8 mouse cellular contexts compared by ENCODE assay signal in the genomic region with DNA sequence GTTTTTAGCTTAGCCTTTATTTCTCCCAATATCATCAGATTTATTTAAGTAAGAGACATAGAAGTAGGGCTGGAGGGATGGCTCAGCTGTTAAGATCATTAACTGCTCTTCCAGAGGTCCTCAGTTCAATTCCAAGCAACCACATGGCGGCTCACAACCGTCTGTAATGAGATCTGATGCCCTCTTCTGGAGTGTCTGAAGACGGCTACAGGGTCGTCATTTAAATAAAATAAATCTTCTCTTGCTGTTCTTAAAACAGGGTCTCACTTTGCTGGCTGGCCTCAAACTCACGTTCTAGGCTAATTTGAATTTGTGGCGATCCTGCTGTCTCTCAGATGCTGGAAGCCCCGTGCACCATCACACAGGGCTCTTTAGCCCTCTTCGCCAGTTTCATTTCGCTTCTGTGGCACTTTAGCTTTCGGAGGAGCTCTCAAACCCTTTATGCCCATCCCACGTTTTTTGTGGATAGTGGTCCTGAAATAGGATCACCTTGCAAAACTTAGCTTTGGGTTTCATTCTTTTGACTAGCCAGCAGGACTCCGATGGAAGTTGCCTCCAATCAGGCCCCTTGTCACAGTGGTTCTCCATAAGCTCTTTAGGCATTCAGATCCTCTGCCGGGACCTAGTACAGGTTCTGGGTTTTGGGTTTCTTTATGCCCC. TPM values are rescaled to one million over a fixed set of nuclear protein-coding genes. Genes with fewer than 3 reads are reported as not detected.
DNase-seq lines count a peak whose midpoint lies in the region; ATAC-seq and TF ChIP-seq lines count a peak whose summit lies in the region.

No protein-coding gene starts in this region.

- peak; percentile 34; the same call in 1 of the 2 replicates for ATAC-seq in erythroblast, adult 5-6 weeks (replicated peaks; ENCODE audit: low FRiP score, poor library complexity, severe bottlenecking)
- peak; percentile 1; the same call in 1 of the 2 replicates for ATAC-seq in limb, embryonic 14.5 days (ENCODE audit: low FRiP score, low read depth)

- no peak for TF ChIP-seq POLR2A in lung, adult 2 months (IDR thresholded peaks at IDR 0.05; ENCODE audit: borderline replicate concordance, extremely low read depth, low read depth, low read length)
- no peak for TF ChIP-seq POLR2A in limb, embryonic 14.5 days (IDR thresholded peaks at IDR 0.05; ENCODE audit: borderline replicate concordance, extremely low read depth, insufficient read depth, insufficient read length)
- no peak for TF ChIP-seq POLR2A in small intestine, adult 2 months (IDR thresholded peaks at IDR 0.05; ENCODE audit: low read depth, low read length)

- H3K4me1 ChIP-seq in lung, adult 2 months (ENCODE audit: control insufficient read depth, insufficient read depth, low read length), result no peaks in the 10 kb centered on the region
- H3K4me1 ChIP-seq in limb, embryonic 14.5 days (ENCODE audit: control insufficient read depth, insufficient read depth, low read length), result 0 out of 2 replicates have a peak, but pooled peaks cover 5% of the 10 kb centered on the region
- no peaks in the 10 kb centered on the region; the same call in 1 of the 2 replicates for H3K4me1 ChIP-seq in small intestine, adult 2 months (ENCODE audit: control insufficient read depth, insufficient read depth, insufficient read length, low read length)

- peak overlapping the region; percentile 84 for H3K4me2 ChIP-seq in limb, embryonic 14.5 days (replicated peaks; ENCODE audit: low read depth, low read length, severe bottlenecking)

- peak overlapping the region; percentile 43 for H3K27ac ChIP-seq in limb, embryonic 14.5 days (replicated peaks; ENCODE audit: low read depth, low read length)
- peak overlapping the region; percentile 50 for H3K27ac ChIP-seq in small intestine, adult 2 months (ENCODE audit: insufficient read depth, low read depth, low read length)

- H3K4me3 ChIP-seq in lung, adult 2 months (replicated peaks; ENCODE audit: extremely low read depth, low read depth, low read length), result peak overlapping the region; percentile 70
- peak overlapping the region; percentile 59 for H3K4me3 ChIP-seq in limb, embryonic 14.5 days (replicated peaks; ENCODE audit: low read length)
- peak overlapping the region; percentile 96 for H3K4me3 ChIP-seq in small intestine, adult 2 months (ENCODE audit: low read depth, low read length)

- no peaks in the 10 kb centered on the region for H3K36me3 ChIP-seq in limb, embryonic 14.5 days (ENCODE audit: control insufficient read depth, insufficient read depth, low read length)
- H3K36me3 ChIP-seq in small intestine, adult 2 months (ENCODE audit: control insufficient read depth, insufficient read depth, low read length), result no peaks in the 10 kb centered on the region

- H3K9me3 ChIP-seq in limb, embryonic 14.5 days (ENCODE audit: control insufficient read depth, low read length), result no peaks in the 10 kb centered on the region

- no peaks in the 10 kb centered on the region for H3K27me3 ChIP-seq in limb, embryonic 14.5 days (ENCODE audit: control insufficient read depth, insufficient read depth, low read length)
- no peaks in the 10 kb centered on the region for H3K27me3 ChIP-seq in small intestine, adult 2 months (ENCODE audit: control insufficient read depth, insufficient read depth, low read length)

- DNase-seq in lung, adult 2 months, result no peak
- no peak for DNase-seq in lung, postnatal 25 days (ENCODE audit: low spot score)
- peak; percentile 39 for DNase-seq in NIH3T3 (ENCODE audit: low read depth)
- no peak for DNase-seq in limb, embryonic 14.5 days (ENCODE audit: low spot score)
- no peak for DNase-seq in layer of hippocampus, postnatal 10 days (ENCODE audit: low spot score in 2 of 2)
- DNase-seq in gastrocnemius, postnatal 10 days, result no peak

- WGBS in lung, adult 2 months, result 8% methylated on average over 13 of the region's 13 CpGs
- WGBS in limb, embryonic 14.5 days, result 14% methylated on average over 13 of the region's 13 CpGs
- 11% methylated on average over 13 of the region's 13 CpGs for WGBS in small intestine, adult 2 months

- no peak for TF ChIP-seq CTCF in lung, adult 2 months (IDR thresholded peaks at IDR 0.05; ENCODE audit: insufficient read depth, low read length)
- no peak for TF ChIP-seq CTCF in small intestine, adult 2 months (IDR thresholded peaks at IDR 0.05; ENCODE audit: extremely low read depth, insufficient read length, insufficient replicate concordance, low read depth, low read length)

- H3K9ac ChIP-seq in limb, embryonic 14.5 days (ENCODE audit: low read depth, low read length, severe bottlenecking), result peak overlapping the region; percentile 71

RNA-seq across cellular contexts. Expression of a gene that starts 0.5 kb away (rescaled TPM):
- 25.8 and 34.2 TPM in 2 replicates for polyA plus RNA-seq in lung, adult 2 months (2012; rRNA removed)
- total RNA-seq in erythroblast, adult 5-6 weeks (2015; ENCODE audit: low replicate concordance), result 8.2 and 18.3 TPM in 2 replicates
- total RNA-seq in erythroblast, adult 5-6 weeks (2017; ENCODE audit: low replicate concordance), result 1.4 and 4.3 TPM in 2 replicates
- polyA plus RNA-seq in limb, embryonic 14.5 days (2012; rRNA removed), result 49.9 and 59.1 TPM in 2 replicates
- polyA plus RNA-seq in limb, embryonic 14.5 days (2014; fragmentation: Nextera tagmentation; extraction: Ambion mirVana), result 49.8 and 51.5 TPM in 2 replicates
- polyA plus RNA-seq in small intestine, adult 2 months (2012; rRNA removed), result 7.1 and 8.6 TPM in 2 replicates
- total RNA-seq in layer of hippocampus, postnatal 10 days (2021), result 10 to 100 TPM; 20.1 to 22.2 TPM
- 10 to 100 TPM; 14.4 to 17.7 TPM for total RNA-seq in gastrocnemius, postnatal 10 days (2021)

RNA-seq across cellular contexts. Expression of a gene that starts 41.0 kb away (rescaled TPM):
- 0.14 and 0.51 TPM in 2 replicates for polyA plus RNA-seq in lung, adult 2 months (2012; rRNA removed)
- total RNA-seq in erythroblast, adult 5-6 weeks (2015; ENCODE audit: low replicate concordance), result not detected in 2 replicates
- total RNA-seq in erythroblast, adult 5-6 weeks (2017; ENCODE audit: low replicate concordance), result not detected in 2 replicates
- polyA plus RNA-seq in limb, embryonic 14.5 days (2012; rRNA removed), result 1,642 and 1,975 TPM in 2 replicates
- 754 and 761 TPM in 2 replicates for polyA plus RNA-seq in limb, embryonic 14.5 days (2014; fragmentation: Nextera tagmentation; extraction: Ambion mirVana)
- polyA plus RNA-seq in small intestine, adult 2 months (2012; rRNA removed), result 0.03 TPM in 1 of 2 replicates, not detected in the other
- 1 to 10 TPM; 1.0 to 2.6 TPM for total RNA-seq in layer of hippocampus, postnatal 10 days (2021)
- total RNA-seq in gastrocnemius, postnatal 10 days (2021), result 10 to 100 TPM; 33.3 to 33.7 TPM

RNA-seq across cellular contexts. Expression of a gene that starts 53.0 kb away (rescaled TPM):
- polyA plus RNA-seq in lung, adult 2 months (2012; rRNA removed), result 4.0 and 6.3 TPM in 2 replicates
- total RNA-seq in erythroblast, adult 5-6 weeks (2015; ENCODE audit: low replicate concordance), result 0.19 and 0.21 TPM in 2 replicates
- total RNA-seq in erythroblast, adult 5-6 weeks (2017; ENCODE audit: low replicate concordance), result 0.26 TPM in 1 of 2 replicates, not detected in the other
- 3.4 and 4.0 TPM in 2 replicates for polyA plus RNA-seq in limb, embryonic 14.5 days (2012; rRNA removed)
- 1.9 and 2.0 TPM in 2 replicates for polyA plus RNA-seq in limb, embryonic 14.5 days (2014; fragmentation: Nextera tagmentation; extraction: Ambion mirVana)
- 100 and 151 TPM in 2 replicates for polyA plus RNA-seq in small intestine, adult 2 months (2012; rRNA removed)
- total RNA-seq in layer of hippocampus, postnatal 10 days (2021), result under 1 TPM in 1 of 2 experiments, not detected in 1; 0.07 TPM
- total RNA-seq in gastrocnemius, postnatal 10 days (2021), result 1 to 10 TPM in 1 of 2 experiments, under 1 TPM in 1; 0.40 to 2.8 TPM

Comparison
In these comparisons a context has a peak if more than half of its experiments do, and no peak if none do; other contexts are left out.
1. RNA of a gene that starts 41.0 kb away (total RNA-seq): 33.3 to 33.7 TPM in gastrocnemius, postnatal 10 days; 1.0 to 2.6 TPM in layer of hippocampus, postnatal 10 days and not detected in erythroblast, adult 5-6 weeks; every median in the first group is over 4 times any median in the second.
2. Peak in every context shown above with its lines, with median percentiles within 50 percentile points of each other: H3K4me3 ChIP-seq.